Mouse (Mus musculus) heart, adult 9 months (tissue): ENCODE data around the gene Alcam.

Experiments
- DNase-seq, 2 experiments: peaks; one replicate each; pipeline ENCODE4 v3.0.0; 2022; ENCODE audit warnings: low spot score in 2 of 2

The Alcam gene

GRCm38 (mm10) chr16:52443055-52443454 lies 10.8 kb downstream of the Alcam start:
- DNase-seq: no peak

GRCm38 (mm10) chr16:52439600-52439999 lies 14.3 kb downstream of the Alcam start:
- DNase-seq: no peak

GRCm38 (mm10) chr16:52439007-52439406 lies 14.9 kb downstream of the Alcam start:
- DNase-seq: no peak

GRCm38 (mm10) chr16:52438216-52438904 lies 15.5 kb downstream of the Alcam start:
- no peak for DNase-seq

- DNase-seq: no peak
These were observed 20.7 kb downstream of the Alcam start for GRCm38 (mm10) chr16:52433189-52433588.

- no peak for DNase-seq
These were observed 21.8 kb downstream of the Alcam start for GRCm38 (mm10) chr16:52432072-52432471.

GRCm38 (mm10) chr16:52431590-52431989 lies 22.3 kb downstream of the Alcam start:
- DNase-seq: no peak

GRCm38 (mm10) chr16:52430073-52430472 lies 23.8 kb downstream of the Alcam start:
- DNase-seq: no peak

GRCm38 (mm10) chr16:52429661-52430060 lies 24.2 kb downstream of the Alcam start:
- DNase-seq: no peak

- peak; percentile 34 to 41 for DNase-seq
These were observed 25.4 kb downstream of the Alcam start for GRCm38 (mm10) chr16:52428505-52428904.

GRCm38 (mm10) chr16:52418568-52419158 lies 35.2 kb downstream of the Alcam start:
- peak in 1 of 2 experiments; percentile 2 for DNase-seq

- no peak for DNase-seq
These were observed 35.9 kb downstream of the Alcam start for GRCm38 (mm10) chr16:52417982-52418381.

GRCm38 (mm10) chr16:52417146-52417545 lies 36.7 kb downstream of the Alcam start:
- DNase-seq: no peak

- DNase-seq: no peak
These were observed 40.2 kb downstream of the Alcam start for GRCm38 (mm10) chr16:52413714-52414113.

- DNase-seq: no peak
These were observed 47.8 kb downstream of the Alcam start for GRCm38 (mm10) chr16:52406072-52406471.

GRCm38 (mm10) chr16:52405272-52405671 lies 48.6 kb downstream of the Alcam start:
- peak in 1 of 2 experiments; percentile 2 for DNase-seq

GRCm38 (mm10) chr16:52399112-52399511 lies 54.8 kb downstream of the Alcam start:
- no peak for DNase-seq

GRCm38 (mm10) chr16:52386781-52387300 lies 67.0 kb downstream of the Alcam start:
- DNase-seq: no peak

GRCm38 (mm10) chr16:52383456-52384185 lies 70.3 kb downstream of the Alcam start:
- no peak for DNase-seq

- DNase-seq: no peak
These were observed 74.9 kb downstream of the Alcam start for GRCm38 (mm10) chr16:52378811-52379597.

GRCm38 (mm10) chr16:52376827-52377226 lies 77.0 kb downstream of the Alcam start:
- DNase-seq: no peak

GRCm38 (mm10) chr16:52371956-52372355 lies 81.9 kb downstream of the Alcam start:
- no peak for DNase-seq
